Mouse (Mus musculus) olfactory bulb, adult 2 months (tissue): Measurements from ENCODE around the gene Gm21970. TPM values are rescaled to one million over a fixed set of nuclear protein-coding genes. Genes with fewer than 3 reads are reported as not detected.
"Not testable (repeated sequence)": the region's sequence is repeated elsewhere in the genome, so short reads cannot be mapped to it uniquely, and the experiment has no call there.

Experiments used
- H3K27ac ChIP-seq: fragments of 200-500 bp; 2 replicates; pipeline ENCODE4 v1.5.1; 2012; ENCODE audit warnings: low read depth, low read length; ENCODE audit not compliant: insufficient read depth
- H3K4me1 ChIP-seq: fragments of 200-500 bp; 2 replicates; pipeline ENCODE4 v1.6.1; 2012; ENCODE audit warnings: low read length; ENCODE audit not compliant: control insufficient read depth, insufficient read depth
- H3K4me3 ChIP-seq: fragments of 200-500 bp; 2 replicates; pipeline ENCODE4 v1.5.1; 2012; ENCODE audit warnings: mild to moderate bottlenecking, low read depth, low read length, moderate library complexity; ENCODE audit not compliant: insufficient read depth
- CTCF ChIP-seq: fragments of 200-500 bp; IDR thresholded peaks from 2 replicates; pipeline ENCODE4 v1.5.1; 2012; ENCODE audit warnings: low read depth, mild to moderate bottlenecking, low read length, moderate library complexity; ENCODE audit not compliant: insufficient read depth
- POLR2A ChIP-seq: fragments of 200-500 bp; IDR thresholded peaks from 2 replicates; pipeline ENCODE4 v1.6.1; 2012; ENCODE audit warnings: mild to moderate bottlenecking, low read depth, low read length, moderate library complexity; ENCODE audit not compliant: insufficient read depth
- WGBS: fragments of 180-500 bp; shearing (Covaris S2); methylation state at CpG from one replicate; pipeline ENCODE4 v1.1.7; 2018; 5-methylcytosine and 5-hydroxymethylcytosine counted together
- polyA plus RNA-seq: library from polyadenylated mRNA; stranded (reverse); fragments of >200 nt; gene quantifications from 2 replicates; pipeline ENCODE4 v1.2.4, GENCODE M21; 2012; ENCODE audit warnings: low replicate concordance; ENCODE audit not compliant: missing spikeins, insufficient read depth, insufficient read length

The Gm21970 gene
- polyA plus RNA-seq, 1 experiment, result not detected

GRCm38 (mm10) chr16:91438081-91438480, 46.6 kb downstream of the Gm21970 start:
- Histone ChIP-seq H3K4me1 (peaks cover 8% of the 10 kb centered on the region; the same call in 1 of the 2 replicates), H3K4me3 (no peak overlapping the region), H3K27ac (no peak overlapping the region)
- TF ChIP-seq POLR2A, result no peak
- no peak for TF ChIP-seq CTCF
- WGBS, result 60% methylated on average over 3 of the region's 3 CpGs

DNA sequence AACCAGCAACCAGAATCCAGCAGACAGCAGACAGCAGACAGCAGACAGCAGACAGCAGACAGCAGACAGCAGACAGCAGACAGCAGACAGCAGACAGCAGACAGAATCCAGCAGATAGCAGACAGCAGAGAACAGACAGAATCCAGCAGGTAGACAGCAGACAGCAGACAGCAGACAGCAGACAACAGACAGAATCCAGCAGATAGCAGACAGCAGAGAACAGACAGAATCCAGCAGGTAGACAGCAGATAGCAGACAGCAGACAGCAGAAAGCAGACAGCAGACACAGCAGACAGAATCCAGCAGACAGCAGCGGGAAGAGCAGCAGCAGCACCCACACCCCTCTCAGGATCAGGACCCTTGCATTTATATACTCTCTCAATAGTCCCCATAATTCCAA, 47.1 kb downstream of the Gm21970 start:
- not testable (repeated sequence) for H3K27ac ChIP-seq, H3K4me1 ChIP-seq, H3K4me3 ChIP-seq
- 94% methylated on average over 1 of the region's 1 CpGs for WGBS

DNA sequence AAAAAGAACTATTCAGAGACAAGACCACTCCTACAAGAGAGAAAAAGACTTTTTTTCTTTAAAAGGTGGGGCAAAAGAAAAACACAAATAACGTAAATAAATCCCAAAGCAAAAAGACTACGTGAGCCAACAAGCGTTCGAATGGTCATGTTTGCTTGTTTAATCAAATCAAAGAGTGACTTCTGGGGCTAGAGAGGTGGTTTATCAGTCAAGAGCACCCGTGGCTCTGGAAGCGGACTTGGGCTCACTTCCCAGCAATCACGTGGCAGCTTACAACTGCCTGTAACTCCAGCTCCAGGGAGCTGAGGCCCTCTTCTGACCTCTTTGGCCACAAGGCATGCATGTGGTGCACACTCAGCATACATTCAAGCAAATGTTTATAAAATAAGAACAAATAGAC, 49.8 kb downstream of the Gm21970 start:
- Histone ChIP-seq H3K4me3 (no peak overlapping the region), H3K4me1 (peaks cover 8% of the 10 kb centered on the region; the same call in 1 of the 2 replicates), H3K27ac (no peak overlapping the region)
- WGBS, result 66% methylated on average over 7 of the region's 7 CpGs
- TF ChIP-seq POLR2A (no peak), CTCF (no peak)

DNA sequence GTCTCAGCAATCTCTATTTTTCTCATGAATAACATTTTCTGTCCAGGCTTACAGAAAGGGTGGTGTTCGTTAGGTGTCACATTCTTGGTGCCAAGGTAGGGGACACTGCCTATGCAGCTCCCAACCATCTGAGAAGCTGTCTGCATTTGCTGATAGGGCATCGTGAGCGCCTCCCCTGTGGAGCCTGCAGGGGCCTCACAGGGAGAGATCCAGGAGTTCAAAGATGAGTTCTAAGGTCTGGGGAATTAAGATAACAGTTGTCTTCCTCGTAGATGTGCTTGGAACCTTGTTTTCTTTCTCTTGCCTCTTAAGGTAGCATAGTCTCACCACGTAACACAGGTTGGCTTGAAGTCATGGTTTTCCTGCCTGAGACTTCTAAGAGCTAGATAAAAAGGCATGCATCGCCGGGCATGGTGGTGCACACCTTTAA, 50.3 kb downstream of the Gm21970 start:
- TF ChIP-seq POLR2A (no peak), CTCF (no peak)
- no peak overlapping the region for H3K4me3 ChIP-seq
- H3K4me1 ChIP-seq, result peaks cover 8% of the 10 kb centered on the region; the same call in 1 of the 2 replicates
- WGBS, result 88% methylated on average over 7 of the region's 7 CpGs
- no peak overlapping the region for H3K27ac ChIP-seq

DNA sequence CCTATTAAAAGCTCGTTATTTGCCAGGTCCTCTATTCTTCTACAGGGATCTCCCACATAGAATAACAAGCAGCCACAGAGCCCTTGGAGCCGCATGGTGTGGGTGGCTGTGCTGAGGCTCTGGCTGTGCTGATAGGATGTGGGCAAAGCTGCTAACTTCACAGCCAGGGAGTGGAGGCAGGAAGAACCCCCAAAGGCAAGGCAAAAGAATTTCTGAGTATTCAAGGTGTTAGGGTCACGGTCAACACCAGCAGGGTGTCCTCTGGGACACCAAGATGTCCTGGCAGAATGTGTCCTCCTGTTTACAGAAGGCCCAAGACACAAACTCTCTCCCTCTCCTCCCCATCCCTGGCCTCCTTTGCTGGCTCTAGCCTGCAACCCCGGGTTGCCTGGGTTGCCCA, 50.9 kb downstream of the Gm21970 start:
- TF ChIP-seq CTCF (no peak), POLR2A (no peak)
- no peak overlapping the region for H3K4me3 ChIP-seq
- WGBS, result 56% methylated on average over 4 of the region's 4 CpGs
- H3K4me1 ChIP-seq, result peaks cover 8% of the 10 kb centered on the region; the same call in 1 of the 2 replicates
- H3K27ac ChIP-seq, result no peak overlapping the region

DNA sequence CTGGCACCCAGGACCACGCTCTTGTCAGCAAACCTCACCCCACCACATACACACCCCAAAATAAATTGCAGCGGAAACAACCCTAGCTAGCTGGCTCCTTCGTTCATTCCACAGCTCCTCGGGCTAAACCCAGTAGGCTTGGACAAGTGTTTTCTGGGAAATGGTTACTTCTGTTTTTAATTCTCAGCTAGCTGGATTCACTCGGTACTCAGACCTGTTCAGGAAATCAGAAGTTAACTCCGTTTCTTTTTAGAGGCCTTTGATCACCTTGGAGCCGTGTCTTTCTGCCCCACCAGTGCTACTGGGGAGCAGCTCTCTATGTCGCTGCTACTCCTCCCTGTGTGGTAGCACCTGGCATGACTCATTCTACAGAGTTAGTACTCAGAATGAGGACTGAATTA, 51.7 kb downstream of the Gm21970 start:
- WGBS, result 68% methylated on average over 8 of the region's 8 CpGs
- H3K27ac ChIP-seq, result no peak overlapping the region
- H3K4me1 ChIP-seq, result peaks cover 8% of the 10 kb centered on the region; the same call in 1 of the 2 replicates
- no peak overlapping the region for H3K4me3 ChIP-seq
- TF ChIP-seq CTCF (no peak), POLR2A (no peak)

GRCm38 (mm10) chr16:91444847-91445246, 53.3 kb downstream of the Gm21970 start:
- no peak overlapping the region for H3K4me3 ChIP-seq

GRCm38 (mm10) chr16:91445566-91445965, 54.0 kb downstream of the Gm21970 start:
- H3K27ac ChIP-seq, result no peak overlapping the region
- H3K4me1 ChIP-seq, result peaks cover 8% of the 10 kb centered on the region; the same call in 1 of the 2 replicates
- no peak overlapping the region for H3K4me3 ChIP-seq
- TF ChIP-seq POLR2A, result no peak
- no peak for TF ChIP-seq CTCF
- WGBS, result 89% methylated on average over 5 of the region's 5 CpGs

More at GRCm38 (mm10) chr16:91444847-91445246, 53.3 kb downstream of the Gm21970 start:
- H3K27ac ChIP-seq, result no peak overlapping the region
- peaks cover 8% of the 10 kb centered on the region; the same call in 1 of the 2 replicates for H3K4me1 ChIP-seq
- WGBS, result 89% methylated on average over 4 of the region's 4 CpGs
- TF ChIP-seq POLR2A (no peak), CTCF (no peak)

GRCm38 (mm10) chr16:91446778-91447511, 55.4 kb downstream of the Gm21970 start:
- TF ChIP-seq CTCF (no peak), POLR2A (no peak)
- Histone ChIP-seq H3K4me3 (no peak overlapping the region), H3K4me1 (peaks cover 8% of the 10 kb centered on the region; the same call in 1 of the 2 replicates), H3K27ac (no peak overlapping the region)
- WGBS, result 73% methylated on average over 8 of the region's 8 CpGs
